Mouse (Mus musculus) thymus, adult 2 months (tissue): ENCODE results near the gene Slc5a2.

Source experiments
- CTCF ChIP-seq: fragments of 200-500 bp; IDR thresholded peaks from 2 replicates; pipeline ENCODE4 v1.5.1; 2012; ENCODE audit warnings: mild to moderate bottlenecking, control low read depth, low read length, moderate library complexity, borderline replicate concordance; ENCODE audit not compliant: control insufficient read depth, poor library complexity, insufficient read depth; ENCODE audit errors: extremely low read depth
- POLR2A ChIP-seq: fragments of 200-500 bp; IDR thresholded peaks from 2 replicates; pipeline ENCODE4 v1.6.1; 2012; ENCODE audit warnings: mild to moderate bottlenecking, low read length, control low read depth, moderate library complexity; ENCODE audit not compliant: control insufficient read depth, poor library complexity, insufficient read depth; ENCODE audit errors: extremely low read depth

DNA sequence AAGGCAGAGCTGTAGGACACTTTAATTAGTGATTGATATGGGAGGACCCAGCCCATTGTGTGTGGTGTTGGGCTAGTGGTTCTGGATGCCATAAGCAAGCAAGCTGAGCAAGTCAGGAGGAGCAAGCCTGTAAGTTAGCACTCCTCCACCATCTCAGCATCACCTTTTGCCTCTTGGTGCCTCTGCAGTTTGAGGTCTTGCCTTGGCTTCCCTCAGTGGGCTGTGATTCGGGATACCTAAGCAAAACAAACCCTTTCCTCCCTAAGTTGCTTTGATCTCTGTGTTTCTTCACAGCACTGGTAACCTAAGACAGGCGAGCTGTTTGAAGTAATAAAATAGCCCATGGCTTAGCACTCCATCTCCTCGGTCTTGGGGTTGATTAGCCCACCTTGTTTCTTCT is 45.8 kb downstream of the Slc5a2 start:
- no peak for TF ChIP-seq CTCF
- TF ChIP-seq POLR2A, result no peak
